Mouse (Mus musculus): ENCODE measurements around the gene Fndc4. TPM values are rescaled to one million over a fixed set of nuclear protein-coding genes. Genes with fewer than 3 reads are reported as not detected.

The Fndc4 gene
- polyA plus RNA-seq, 1 experiment from 2014 or later = 46.1 TPM

DNA sequence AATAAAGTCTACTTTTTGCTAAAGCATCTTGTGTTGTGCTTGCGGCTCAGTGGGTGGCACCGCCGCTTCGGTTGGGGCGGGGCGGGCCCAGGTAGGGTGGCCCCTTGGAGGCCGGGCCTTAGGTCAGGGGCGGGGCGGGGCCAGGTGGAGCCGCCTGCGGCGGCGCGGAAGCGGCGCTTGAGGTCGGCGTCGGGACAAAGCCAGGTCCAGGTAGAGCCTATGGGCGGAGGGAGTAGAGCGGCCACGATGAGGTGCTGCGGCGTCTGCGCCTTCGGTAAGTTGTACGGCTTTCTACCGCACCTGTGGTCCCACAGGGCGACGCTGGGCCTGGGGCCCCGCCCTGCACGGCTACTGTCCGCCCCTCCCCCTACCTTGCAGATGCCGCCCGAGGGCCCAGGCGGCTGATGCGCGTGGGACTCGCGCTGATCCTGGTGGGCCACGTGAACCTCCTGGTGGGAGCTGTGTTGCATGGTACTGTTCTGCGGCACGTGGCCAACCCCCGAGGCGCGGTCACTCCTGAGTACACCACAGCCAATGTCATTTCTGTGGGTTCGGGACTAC lies 44.3 kb downstream of the Fndc4 start, which contains the start of gene Krtcap3:
TSS of gene Krtcap3 (plus strand) at position 151 of the 561 bp plus-strand sequence.
- Histone ChIP-seq H3K36me3 (ENCODE audit: insufficient read depth, low read length) (peaks cover 55% of the 10 kb centered on the region), H3K4me1 (ENCODE audit: insufficient read depth, low read length) (0 out of 2 replicates have a peak, but pooled peaks cover 4% of the 10 kb centered on the region), H3K9me3 (ENCODE audit: low read length) (no peaks in the 10 kb centered on the region), H3K4me2 (replicated peaks; ENCODE audit: low read depth, low read length) (peak within 1 kb of the TSS; percentile 64), H3K9ac (replicated peaks; ENCODE audit: low read length) (peak within 1 kb of the TSS; percentile 70), H3K4me3 (ENCODE audit: low read length) (peak within 1 kb of the TSS; percentile 50), H3K27ac (ENCODE audit: low read length) (peak within 1 kb of the TSS; percentile 68; the same call in 1 of the 2 replicates), H3K27me3 (ENCODE audit: insufficient read depth, low read length) (no peaks in the 10 kb centered on the region)
- peak; percentile 88 for ATAC-seq (ENCODE audit: low FRiP score, low TSS enrichment)
- 16% methylated on average over 47 of the region's 47 CpGs for WGBS

GRCm38 (mm10) chr5:31250716-31251115 lies 45.2 kb downstream of the Fndc4 start:
- H3K27ac ChIP-seq (ENCODE audit: low read length) = no peak overlapping the region

More at GRCm38 (mm10) chr5:31250716-31251115, 45.2 kb downstream of the Fndc4 start:
- peak; percentile 7 for ATAC-seq (ENCODE audit: low FRiP score, low TSS enrichment)
- Histone ChIP-seq H3K27me3 (ENCODE audit: insufficient read depth, low read length) (no peaks in the 10 kb centered on the region), H3K4me1 (ENCODE audit: insufficient read depth, low read length) (0 out of 2 replicates have a peak, but pooled peaks cover 4% of the 10 kb centered on the region), H3K9ac (replicated peaks; ENCODE audit: low read length) (no peak overlapping the region), H3K36me3 (ENCODE audit: insufficient read depth, low read length) (peaks cover 58% of the 10 kb centered on the region), H3K4me2 (replicated peaks; ENCODE audit: low read depth, low read length) (no peak overlapping the region), H3K9me3 (ENCODE audit: low read length) (no peaks in the 10 kb centered on the region), H3K4me3 (ENCODE audit: low read length) (no peak overlapping the region)
- WGBS = 47% methylated on average over 4 of the region's 4 CpGs

Other genes with a start within 250 kb of the Fndc4 start
- 158 and 163 TPM in 2 replicates for gene Atraid, start 247.8 kb downstream of the Fndc4 start, polyA plus RNA-seq (2015; fragmentation: Nextera tagmentation; extraction: Ambion mirVana)
- 14.6 and 14.7 TPM in 2 replicates for gene Slc5a6, start 247.2 kb downstream of the Fndc4 start, polyA plus RNA-seq (2015; fragmentation: Nextera tagmentation; extraction: Ambion mirVana)
- 36.0 and 38.7 TPM in 2 replicates for gene Cad, start 241.3 kb downstream of the Fndc4 start, polyA plus RNA-seq (2015; fragmentation: Nextera tagmentation; extraction: Ambion mirVana)
- not detected in 2 replicates for gene Dnajc5g, start 189.8 kb downstream of the Fndc4 start, polyA plus RNA-seq (2015; fragmentation: Nextera tagmentation; extraction: Ambion mirVana)
- 3.4 and 4.5 TPM in 2 replicates for gene Slc30a3, start 187.8 kb downstream of the Fndc4 start, polyA plus RNA-seq (2015; fragmentation: Nextera tagmentation; extraction: Ambion mirVana)
- gene Trim54, start 179.4 kb downstream of the Fndc4 start, polyA plus RNA-seq (2015; fragmentation: Nextera tagmentation; extraction: Ambion mirVana) = 0.19 and 0.28 TPM in 2 replicates
- not detected in 2 replicates for gene Ucn, start 157.3 kb downstream of the Fndc4 start, polyA plus RNA-seq (2015; fragmentation: Nextera tagmentation; extraction: Ambion mirVana)
- gene Mpv17, start 141.8 kb downstream of the Fndc4 start, polyA plus RNA-seq (2015; fragmentation: Nextera tagmentation; extraction: Ambion mirVana) = 79.0 and 79.3 TPM in 2 replicates
- 1.9 and 2.1 TPM in 2 replicates for gene Gm29609, start 116.2 kb downstream of the Fndc4 start, polyA plus RNA-seq (2015; fragmentation: Nextera tagmentation; extraction: Ambion mirVana)
- gene Gtf3c2, start 115.9 kb downstream of the Fndc4 start, polyA plus RNA-seq (2015; fragmentation: Nextera tagmentation; extraction: Ambion mirVana) = 82.8 and 99.0 TPM in 2 replicates
- gene Snx17, start 102.9 kb downstream of the Fndc4 start, polyA plus RNA-seq (2015; fragmentation: Nextera tagmentation; extraction: Ambion mirVana) = 151 and 165 TPM in 2 replicates
- gene Eif2b4, start 102.7 kb downstream of the Fndc4 start, polyA plus RNA-seq (2015; fragmentation: Nextera tagmentation; extraction: Ambion mirVana) = 76.1 and 81.5 TPM in 2 replicates
- 9.9 and 10.9 TPM in 2 replicates for gene Zfp513, start 93.8 kb downstream of the Fndc4 start, polyA plus RNA-seq (2015; fragmentation: Nextera tagmentation; extraction: Ambion mirVana)
- gene Ppm1g, start 75.4 kb downstream of the Fndc4 start, polyA plus RNA-seq (2015; fragmentation: Nextera tagmentation; extraction: Ambion mirVana) = 138 and 139 TPM in 2 replicates
- 179 and 182 TPM in 2 replicates for gene Nrbp1, start 55.2 kb downstream of the Fndc4 start, polyA plus RNA-seq (2015; fragmentation: Nextera tagmentation; extraction: Ambion mirVana)
- gene Gm9970, start 54.8 kb downstream of the Fndc4 start, polyA plus RNA-seq (2015; fragmentation: Nextera tagmentation; extraction: Ambion mirVana) = 0.52 TPM in 1 of 2 replicates, not detected in the other
- 22.9 and 26.8 TPM in 2 replicates for gene Krtcap3, start 44.4 kb downstream of the Fndc4 start, polyA plus RNA-seq (2015; fragmentation: Nextera tagmentation; extraction: Ambion mirVana)
- gene Ift172, start 5.0 kb downstream of the Fndc4 start, polyA plus RNA-seq (2015; fragmentation: Nextera tagmentation; extraction: Ambion mirVana) = 39.7 and 40.6 TPM in 2 replicates
- gene Gckr, start 1.4 kb upstream of the Fndc4 start, polyA plus RNA-seq (2015; fragmentation: Nextera tagmentation; extraction: Ambion mirVana) = 0.24 and 0.45 TPM in 2 replicates
- gene Zfp512, start 156.4 kb upstream of the Fndc4 start, polyA plus RNA-seq (2015; fragmentation: Nextera tagmentation; extraction: Ambion mirVana) = 55.2 and 62.2 TPM in 2 replicates
- gene 4930548H24Rik, start 189.7 kb upstream of the Fndc4 start, polyA plus RNA-seq (2015; fragmentation: Nextera tagmentation; extraction: Ambion mirVana) = 0.17 TPM in 1 of 2 replicates, not detected in the other
- 67.2 and 68.0 TPM in 2 replicates for gene Gpn1, start 198.7 kb upstream of the Fndc4 start, polyA plus RNA-seq (2015; fragmentation: Nextera tagmentation; extraction: Ambion mirVana)
- 31.7 and 36.7 TPM in 2 replicates for gene Slc4a1ap, start 230.9 kb upstream of the Fndc4 start, polyA plus RNA-seq (2015; fragmentation: Nextera tagmentation; extraction: Ambion mirVana)
- 26.1 and 32.7 TPM in 2 replicates for gene Supt7l, start 231.7 kb upstream of the Fndc4 start, polyA plus RNA-seq (2015; fragmentation: Nextera tagmentation; extraction: Ambion mirVana)